Mouse (Mus musculus): ENCODE measurements around the gene Myt1l. TPM values are rescaled to one million over a fixed set of nuclear protein-coding genes. Genes with fewer than 3 reads are reported as not detected.

The Myt1l gene
- polyA plus RNA-seq, 1 experiment from 2014 or later, result 9.3 TPM

GRCm38 (mm10) chr12:29920298-29920697, 392.1 kb downstream of the Myt1l start:
- Histone ChIP-seq H3K27ac (replicated peaks) (no peak overlapping the region), H3K36me3 (no peaks in the 10 kb centered on the region), H3K4me2 (replicated peaks) (no peak overlapping the region), H3K4me1 (no peaks in the 10 kb centered on the region), H3K9me3 (replicated peaks) (no peaks in the 10 kb centered on the region), H3K4me3 (replicated peaks) (no peak overlapping the region), H3K27me3 (no peaks in the 10 kb centered on the region), H3K9ac (no peak overlapping the region)
- no peak for ATAC-seq (ENCODE audit: insufficient number of reproducible peaks, low FRiP score, low TSS enrichment, low read depth)
- WGBS, result 55% methylated on average over 7 of the region's 7 CpGs

GRCm38 (mm10) chr12:29921481-29921880, 393.3 kb downstream of the Myt1l start:
- H3K27me3 ChIP-seq, result no peaks in the 10 kb centered on the region
- no peaks in the 10 kb centered on the region for H3K4me1 ChIP-seq
- ATAC-seq (ENCODE audit: insufficient number of reproducible peaks, low FRiP score, low TSS enrichment, low read depth), result no peak
- WGBS, result 81% methylated on average over 11 of the region's 11 CpGs
- H3K36me3 ChIP-seq, result no peaks in the 10 kb centered on the region
- no peaks in the 10 kb centered on the region for H3K9me3 ChIP-seq (replicated peaks)
- no peak overlapping the region for H3K4me3 ChIP-seq (replicated peaks)
- H3K9ac ChIP-seq, result no peak overlapping the region
- no peak overlapping the region for H3K4me2 ChIP-seq (replicated peaks)
- H3K27ac ChIP-seq (replicated peaks), result no peak overlapping the region

- no peak overlapping the region for H3K9ac ChIP-seq
- H3K4me1 ChIP-seq, result no peaks in the 10 kb centered on the region
- H3K27ac ChIP-seq (replicated peaks), result no peak overlapping the region
- no peaks in the 10 kb centered on the region for H3K27me3 ChIP-seq
- no peak overlapping the region for H3K4me2 ChIP-seq (replicated peaks)
- no peak overlapping the region for H3K4me3 ChIP-seq (replicated peaks)
- ATAC-seq (ENCODE audit: insufficient number of reproducible peaks, low FRiP score, low TSS enrichment, low read depth), result no peak
- no peaks in the 10 kb centered on the region for H3K36me3 ChIP-seq
- no peaks in the 10 kb centered on the region for H3K9me3 ChIP-seq (replicated peaks)
- WGBS, result 34% methylated on average over 3 of the region's 3 CpGs
These were observed 398.7 kb downstream of the Myt1l start for GRCm38 (mm10) chr12:29926896-29927295.

- no peak overlapping the region for H3K4me3 ChIP-seq (replicated peaks)
- 69% methylated on average over 1 of the region's 1 CpGs for WGBS
- H3K4me1 ChIP-seq, result no peaks in the 10 kb centered on the region
- no peaks in the 10 kb centered on the region for H3K36me3 ChIP-seq
- no peaks in the 10 kb centered on the region for H3K27me3 ChIP-seq
- no peaks in the 10 kb centered on the region for H3K9me3 ChIP-seq (replicated peaks)
- no peak overlapping the region for H3K4me2 ChIP-seq (replicated peaks)
- no peak for ATAC-seq (ENCODE audit: insufficient number of reproducible peaks, low FRiP score, low TSS enrichment, low read depth)
- H3K9ac ChIP-seq, result no peak overlapping the region
- no peak overlapping the region for H3K27ac ChIP-seq (replicated peaks)
These were observed 402.4 kb downstream of the Myt1l start for GRCm38 (mm10) chr12:29930591-29930990.

- Histone ChIP-seq H3K27me3 (no peaks in the 10 kb centered on the region), H3K9me3 (replicated peaks) (no peaks in the 10 kb centered on the region), H3K36me3 (no peaks in the 10 kb centered on the region), H3K4me1 (peaks cover 6% of the 10 kb centered on the region; the same call in 1 of the 2 replicates), H3K4me2 (replicated peaks) (no peak overlapping the region), H3K9ac (no peak overlapping the region), H3K27ac (replicated peaks) (no peak overlapping the region), H3K4me3 (replicated peaks) (no peak overlapping the region)
- 93% methylated on average over 1 of the region's 1 CpGs for WGBS
- ATAC-seq (ENCODE audit: insufficient number of reproducible peaks, low FRiP score, low TSS enrichment, low read depth), result no peak
These were observed 404.8 kb downstream of the Myt1l start for GRCm38 (mm10) chr12:29932951-29933350.

- no peak for ATAC-seq (ENCODE audit: insufficient number of reproducible peaks, low FRiP score, low TSS enrichment, low read depth)
- Histone ChIP-seq H3K4me3 (replicated peaks) (no peak overlapping the region), H3K27me3 (no peaks in the 10 kb centered on the region), H3K9ac (no peak overlapping the region), H3K4me1 (peaks cover 6% of the 10 kb centered on the region; the same call in 1 of the 2 replicates), H3K36me3 (no peaks in the 10 kb centered on the region), H3K4me2 (replicated peaks) (no peak overlapping the region), H3K27ac (replicated peaks) (no peak overlapping the region), H3K9me3 (replicated peaks) (no peaks in the 10 kb centered on the region)
- 66% methylated on average over 2 of the region's 2 CpGs for WGBS
These were observed 405.3 kb downstream of the Myt1l start for GRCm38 (mm10) chr12:29933501-29933900.

- Histone ChIP-seq H3K27me3 (no peaks in the 10 kb centered on the region), H3K4me3 (replicated peaks) (no peak overlapping the region), H3K9ac (no peak overlapping the region), H3K36me3 (no peaks in the 10 kb centered on the region), H3K27ac (replicated peaks) (no peak overlapping the region), H3K4me1 (peaks cover 7% of the 10 kb centered on the region), H3K9me3 (replicated peaks) (no peaks in the 10 kb centered on the region), H3K4me2 (replicated peaks) (no peak overlapping the region)
- ATAC-seq (ENCODE audit: insufficient number of reproducible peaks, low FRiP score, low TSS enrichment, low read depth), result no peak
- WGBS, result 59% methylated on average over 8 of the region's 8 CpGs
These were observed 406.0 kb downstream of the Myt1l start for GRCm38 (mm10) chr12:29934120-29934581.

GRCm38 (mm10) chr12:29937308-29937707, 409.1 kb downstream of the Myt1l start, which contains the start of gene Pxdn:
Gene Pxdn (plus strand): TSS chr12:29937608.
- H3K36me3 ChIP-seq, result no peaks in the 10 kb centered on the region
- peaks cover 29% of the 10 kb centered on the region for H3K4me1 ChIP-seq
- peak within 1 kb of the TSS; percentile 91 for H3K27ac ChIP-seq (replicated peaks)
- no peak for ATAC-seq (ENCODE audit: insufficient number of reproducible peaks, low FRiP score, low TSS enrichment, low read depth)
- H3K27me3 ChIP-seq, result no peaks in the 10 kb centered on the region
- peak within 1 kb of the TSS; percentile 67 for H3K4me2 ChIP-seq (replicated peaks)
- H3K9me3 ChIP-seq (replicated peaks), result no peaks in the 10 kb centered on the region
- H3K4me3 ChIP-seq (replicated peaks), result peak within 1 kb of the TSS; percentile 88
- H3K9ac ChIP-seq, result peak within 1 kb of the TSS; percentile 84
- 35% methylated on average over 8 of the region's 8 CpGs for WGBS

GRCm38 (mm10) chr12:29937851-29938375, 409.7 kb downstream of the Myt1l start:
- peak; percentile 89 for ATAC-seq (ENCODE audit: insufficient number of reproducible peaks, low FRiP score, low TSS enrichment, low read depth)
- peaks cover 29% of the 10 kb centered on the region for H3K4me1 ChIP-seq
- peak overlapping the region; percentile 67 for H3K4me2 ChIP-seq (replicated peaks)
- H3K9me3 ChIP-seq (replicated peaks), result no peaks in the 10 kb centered on the region
- no peaks in the 10 kb centered on the region for H3K27me3 ChIP-seq
- peak overlapping the region; percentile 88 for H3K4me3 ChIP-seq (replicated peaks)
- no peaks in the 10 kb centered on the region for H3K36me3 ChIP-seq
- WGBS, result 0% methylated on average over 40 of the region's 49 CpGs
- H3K27ac ChIP-seq (replicated peaks), result peak overlapping the region; percentile 91
- H3K9ac ChIP-seq, result peak overlapping the region; percentile 84

- peak overlapping the region; percentile 91 for H3K27ac ChIP-seq (replicated peaks)
- H3K4me1 ChIP-seq, result peaks cover 29% of the 10 kb centered on the region
- no peaks in the 10 kb centered on the region for H3K27me3 ChIP-seq
- peak overlapping the region; percentile 88 for H3K4me3 ChIP-seq (replicated peaks)
- no peaks in the 10 kb centered on the region for H3K36me3 ChIP-seq
- ATAC-seq (ENCODE audit: insufficient number of reproducible peaks, low FRiP score, low TSS enrichment, low read depth), result peak; percentile 61
- H3K9ac ChIP-seq, result peak overlapping the region; percentile 84
- WGBS, result under 1% methylated on average over 40 of the region's 40 CpGs
- no peaks in the 10 kb centered on the region for H3K9me3 ChIP-seq (replicated peaks)
- peak overlapping the region; percentile 67 for H3K4me2 ChIP-seq (replicated peaks)
These were observed 410.3 kb downstream of the Myt1l start for GRCm38 (mm10) chr12:29938376-29939041.

GRCm38 (mm10) chr12:29939261-29939671, 411.1 kb downstream of the Myt1l start:
- peak overlapping the region; percentile 84; the same call in 1 of the 2 replicates for H3K9ac ChIP-seq
- H3K27me3 ChIP-seq, result no peaks in the 10 kb centered on the region
- ATAC-seq (ENCODE audit: insufficient number of reproducible peaks, low FRiP score, low TSS enrichment, low read depth), result no peak
- WGBS, result 6% methylated on average over 8 of the region's 8 CpGs
- H3K36me3 ChIP-seq, result no peaks in the 10 kb centered on the region
- H3K4me1 ChIP-seq, result peaks cover 29% of the 10 kb centered on the region
- peak overlapping the region; percentile 88 for H3K4me3 ChIP-seq (replicated peaks)
- H3K27ac ChIP-seq (replicated peaks), result peak overlapping the region; percentile 91
- no peaks in the 10 kb centered on the region for H3K9me3 ChIP-seq (replicated peaks)
- peak overlapping the region; percentile 67 for H3K4me2 ChIP-seq (replicated peaks)

Data from embryonic facial prominence, embryonic 15.5 days (tissue).